Mouse (Mus musculus): ENCODE data around the gene 2510039O18Rik. TPM values are rescaled to one million over a fixed set of nuclear protein-coding genes. Genes with fewer than 3 reads are reported as not detected.
A peak's percentile ranks its signal among the peaks of the same experiment; 100 is the strongest.

2510039O18Rik gene
- total RNA-seq (2022) = 10 to 100 TPM; 19.8 to 21.4 (median 20.5) TPM

- peak; percentile 61 to 74 for DNase-seq (ENCODE audit: low spot score in 2 of 2)
These were observed at the start of gene 2510039O18Rik for GRCm38 (mm10) chr4:147940576-147941044. Gene 2510039O18Rik (plus strand): TSS chr4:147940895.

- no peak for DNase-seq (ENCODE audit: low spot score in 2 of 2)
These were observed 44.8 kb upstream of the 2510039O18Rik start for GRCm38 (mm10) chr4:147895815-147896330.

GRCm38 (mm10) chr4:147896411-147896810 lies 44.3 kb upstream of the 2510039O18Rik start:
- DNase-seq (ENCODE audit: low spot score in 2 of 2) = no peak

GRCm38 (mm10) chr4:147897348-147897747 lies 43.3 kb upstream of the 2510039O18Rik start:
- peak; percentile 54 to 64 for DNase-seq (ENCODE audit: low spot score in 2 of 2)

GRCm38 (mm10) chr4:147900452-147900851 lies 40.2 kb upstream of the 2510039O18Rik start:
- no peak for DNase-seq (ENCODE audit: low spot score in 2 of 2)

- no peak for DNase-seq (ENCODE audit: low spot score in 2 of 2)
These were observed 37.7 kb upstream of the 2510039O18Rik start for GRCm38 (mm10) chr4:147902906-147903500.

- DNase-seq (ENCODE audit: low spot score in 2 of 2) = no peak
These were observed 37.1 kb upstream of the 2510039O18Rik start for GRCm38 (mm10) chr4:147903601-147904000.

GRCm38 (mm10) chr4:147904313-147905089 lies 36.2 kb upstream of the 2510039O18Rik start, which contains the start of gene Mfn2:
Gene Mfn2 (minus strand): TSS chr4:147904704.
- peak; percentile 86 to 89 for DNase-seq (ENCODE audit: low spot score in 2 of 2)

GRCm38 (mm10) chr4:147905090-147905659 lies 35.5 kb upstream of the 2510039O18Rik start:
- no peak for DNase-seq (ENCODE audit: low spot score in 2 of 2)

GRCm38 (mm10) chr4:147906230-147906629 lies 34.5 kb upstream of the 2510039O18Rik start:
- DNase-seq (ENCODE audit: low spot score in 2 of 2) = peak in 1 of 2 experiments; percentile 23

GRCm38 (mm10) chr4:147909486-147909885 lies 31.2 kb upstream of the 2510039O18Rik start:
- no peak for DNase-seq (ENCODE audit: low spot score in 2 of 2)

GRCm38 (mm10) chr4:147918459-147919121 lies 22.1 kb upstream of the 2510039O18Rik start:
- DNase-seq (ENCODE audit: low spot score in 2 of 2) = no peak

- DNase-seq (ENCODE audit: low spot score in 2 of 2) = no peak
These were observed 19.7 kb upstream of the 2510039O18Rik start for GRCm38 (mm10) chr4:147920973-147921372.

GRCm38 (mm10) chr4:147922341-147922740 lies 18.4 kb upstream of the 2510039O18Rik start:
- DNase-seq (ENCODE audit: low spot score in 2 of 2) = no peak

- peak; percentile 40 for DNase-seq (ENCODE audit: low spot score in 2 of 2)
These were observed 13.0 kb upstream of the 2510039O18Rik start for GRCm38 (mm10) chr4:147927705-147928104.

GRCm38 (mm10) chr4:147928136-147928535 lies 12.6 kb upstream of the 2510039O18Rik start:
- DNase-seq (ENCODE audit: low spot score in 2 of 2) = no peak

- no peak for DNase-seq (ENCODE audit: low spot score in 2 of 2)
These were observed 12.2 kb upstream of the 2510039O18Rik start for GRCm38 (mm10) chr4:147928540-147928939.

- DNase-seq (ENCODE audit: low spot score in 2 of 2) = no peak
These were observed 9.7 kb upstream of the 2510039O18Rik start for GRCm38 (mm10) chr4:147930946-147931345.

GRCm38 (mm10) chr4:147934134-147934533 lies 6.6 kb upstream of the 2510039O18Rik start:
- no peak for DNase-seq (ENCODE audit: low spot score in 2 of 2)

GRCm38 (mm10) chr4:147934611-147935010 lies 6.1 kb upstream of the 2510039O18Rik start:
- DNase-seq (ENCODE audit: low spot score in 2 of 2) = no peak

GRCm38 (mm10) chr4:147935904-147936303 lies 4.8 kb upstream of the 2510039O18Rik start:
- no peak for DNase-seq (ENCODE audit: low spot score in 2 of 2)

Data from gastrocnemius, adult 8-10 months (tissue).